Mouse (Mus musculus) spleen, embryonic (tissue): ENCODE data around the gene Zfp715.
"Not testable (repeated sequence)": the region's sequence is repeated elsewhere in the genome, so short reads cannot be mapped to it uniquely, and the experiment has no call there.

Experiments
- CTCF ChIA-PET: fragments of 350-600 bp; sonication (Branson Sonifier 250); formaldehyde crosslinking; loops from one replicate; lab custom pipeline; 2022; lab: Charles Lee

Gene Zfp715

DNA sequence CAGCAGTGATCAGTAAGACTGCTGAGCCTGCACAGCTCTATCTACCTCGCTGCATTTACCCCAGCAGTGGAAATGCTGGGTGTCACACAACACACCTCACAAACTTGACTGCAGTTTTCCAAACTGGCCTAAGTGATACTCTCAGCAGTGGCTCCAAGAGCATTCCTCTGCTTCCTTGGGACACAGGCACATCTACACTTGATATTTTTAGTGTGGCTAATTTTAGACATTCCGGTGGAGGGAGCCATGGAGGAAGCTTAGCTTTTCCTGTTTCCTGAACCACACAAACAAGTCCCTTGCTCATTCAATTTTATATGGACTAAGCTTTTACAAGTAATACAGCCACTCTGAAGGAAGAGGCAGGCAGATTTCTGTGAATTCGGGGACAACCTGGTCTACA is 7.9 kb downstream of the Zfp715 start:
- CTCF ChIA-PET = interaction anchor here (1.1 kb wide), 1 partner anchor 138 kb away, joined by 3 read pairs; the partner anchor contains the start of genes Etfb and Gm45233

DNA sequence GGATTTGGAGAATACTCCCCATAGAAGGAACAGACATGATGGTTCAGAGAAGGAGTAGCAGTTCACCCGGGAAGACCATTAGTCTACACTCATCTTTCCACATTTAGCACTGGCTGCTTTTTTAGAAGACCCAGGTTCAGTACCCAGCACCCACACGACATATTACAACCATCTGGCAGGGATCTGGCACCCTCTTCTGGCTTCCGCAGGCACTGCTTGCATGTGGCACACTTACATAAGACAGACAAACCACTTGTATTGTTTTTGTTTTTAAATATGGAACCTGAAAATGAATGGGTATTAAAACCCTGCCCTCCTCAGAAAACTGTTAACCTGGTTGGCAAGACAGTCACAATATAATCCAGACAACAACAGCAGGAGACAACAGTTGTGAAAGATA is 21.6 kb downstream of the Zfp715 start:
- CTCF ChIA-PET = no interaction called here

DNA sequence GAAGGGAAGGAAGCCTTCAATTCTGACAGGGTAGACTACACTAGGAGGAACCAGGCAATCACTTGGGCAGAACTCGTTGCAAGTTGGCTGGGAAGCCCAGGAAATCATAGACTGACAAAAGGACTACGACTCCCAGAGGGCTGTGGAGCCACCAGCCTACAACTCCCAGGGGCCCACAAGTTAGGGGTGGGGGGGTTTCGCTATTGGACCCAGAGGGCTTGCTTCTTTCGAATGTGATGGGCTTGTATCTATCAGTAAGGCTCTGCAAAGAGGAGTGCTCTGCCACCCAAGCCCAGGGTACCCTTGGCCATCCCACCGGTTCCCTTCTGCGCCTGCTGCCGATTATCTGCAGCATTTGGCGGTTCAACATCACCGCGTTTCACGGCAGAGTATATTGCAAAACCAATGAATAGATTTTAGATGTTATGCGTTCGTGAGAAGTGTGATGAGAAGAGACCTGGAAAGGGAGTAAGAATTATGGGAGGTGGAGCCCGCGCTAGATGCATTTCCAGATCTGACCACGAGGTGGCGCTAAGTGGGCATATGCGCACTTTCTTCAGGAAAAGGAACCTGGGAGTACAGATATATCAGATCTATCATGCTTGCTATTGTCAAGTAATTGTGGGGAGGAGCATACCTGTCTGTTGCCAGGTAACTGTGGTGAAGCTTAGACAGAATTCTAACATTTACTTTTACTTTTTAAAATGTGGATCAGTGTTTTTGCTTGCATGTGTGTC is 30.1 kb downstream of the Zfp715 start:
- CTCF ChIA-PET = interaction anchor here (0.6 kb wide), 2 partner anchors 141 to 170 kb away, joined by 4 to 5 read pairs; no protein-coding TSS in a partner anchor

DNA sequence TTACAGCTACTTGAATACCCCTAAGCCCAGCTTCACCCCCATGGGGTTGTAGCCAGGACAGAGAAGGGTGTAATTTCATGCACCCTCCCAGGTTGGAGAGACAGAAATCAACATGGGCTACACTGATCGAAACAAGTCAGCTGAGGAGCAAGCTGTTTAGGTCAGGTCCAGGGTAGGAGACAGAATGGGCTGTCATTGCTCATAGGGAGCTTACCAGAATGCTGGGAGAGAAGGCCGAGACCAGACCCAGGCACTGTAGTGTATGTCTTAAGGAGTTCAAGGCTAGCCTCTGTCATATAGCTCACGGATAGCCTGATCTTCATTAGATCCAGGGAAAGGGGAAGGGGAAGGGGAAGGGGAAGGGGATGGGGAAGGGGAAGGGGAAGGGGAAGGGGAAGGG is 30.6 kb downstream of the Zfp715 start:
- CTCF ChIA-PET = interaction anchor here (0.6 kb wide), 2 partner anchors 141 to 170 kb away, joined by 4 to 5 read pairs; no protein-coding TSS in a partner anchor

DNA sequence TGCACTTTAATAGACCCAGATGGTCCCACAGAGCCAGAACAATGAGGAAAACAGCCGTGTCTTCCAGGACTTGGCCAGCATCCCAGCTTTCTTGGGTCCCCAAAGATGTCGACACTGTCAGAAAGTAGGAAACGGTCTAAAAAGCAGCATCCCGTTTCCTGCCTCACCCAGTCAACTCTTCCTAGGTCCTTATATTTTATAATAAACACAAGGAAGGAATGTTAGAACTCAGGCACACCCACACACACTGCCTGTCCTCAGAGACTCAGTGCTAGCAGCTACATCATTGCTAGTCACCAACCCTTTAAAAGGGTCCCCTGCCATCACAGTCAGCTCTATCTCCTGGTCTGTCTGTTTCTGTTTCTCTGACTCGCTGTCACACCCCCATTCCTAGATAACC is 35.7 kb downstream of the Zfp715 start:
- CTCF ChIA-PET = no interaction called here

DNA sequence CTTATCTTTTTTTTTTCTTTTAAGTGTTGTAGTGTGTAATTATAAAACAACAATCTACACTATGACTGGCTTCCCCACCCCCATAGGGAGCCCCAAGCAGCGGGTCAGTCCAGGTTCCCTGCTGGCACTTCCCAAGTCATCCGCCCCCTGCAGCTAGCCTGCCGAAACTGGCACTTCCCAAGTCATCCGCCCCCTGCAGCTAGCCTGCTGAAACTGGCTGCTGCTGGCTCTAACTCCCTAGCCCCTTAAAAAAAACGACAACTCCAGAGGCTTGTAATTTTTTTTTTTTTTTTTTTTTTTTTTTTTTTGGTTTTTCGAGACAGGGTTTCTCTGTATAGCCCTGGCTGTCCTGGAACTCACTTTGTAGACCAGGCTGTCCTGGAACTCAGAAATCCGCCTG is 36.9 kb downstream of the Zfp715 start:
- CTCF ChIA-PET = not testable (repeated sequence)

DNA sequence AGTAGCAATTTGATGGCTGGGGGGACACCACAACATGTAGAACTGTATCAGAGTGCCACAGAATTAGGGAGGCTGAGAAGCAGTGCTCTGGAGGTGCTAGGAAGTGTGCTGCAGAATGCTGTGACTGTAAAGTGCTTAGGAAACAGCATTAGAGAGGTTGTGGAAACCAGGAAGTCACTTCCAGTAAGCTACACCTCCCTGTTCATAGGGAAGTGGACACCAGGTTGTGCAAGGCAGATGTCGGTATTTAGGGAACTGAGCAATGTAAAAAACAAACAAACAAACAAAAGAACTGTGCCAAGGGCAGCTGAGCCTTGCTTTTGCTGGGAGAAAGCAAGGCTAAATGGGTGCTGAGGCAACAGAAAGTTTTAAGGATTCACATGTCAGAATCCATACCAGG is 39.6 kb downstream of the Zfp715 start:
- CTCF ChIA-PET = no interaction called here

DNA sequence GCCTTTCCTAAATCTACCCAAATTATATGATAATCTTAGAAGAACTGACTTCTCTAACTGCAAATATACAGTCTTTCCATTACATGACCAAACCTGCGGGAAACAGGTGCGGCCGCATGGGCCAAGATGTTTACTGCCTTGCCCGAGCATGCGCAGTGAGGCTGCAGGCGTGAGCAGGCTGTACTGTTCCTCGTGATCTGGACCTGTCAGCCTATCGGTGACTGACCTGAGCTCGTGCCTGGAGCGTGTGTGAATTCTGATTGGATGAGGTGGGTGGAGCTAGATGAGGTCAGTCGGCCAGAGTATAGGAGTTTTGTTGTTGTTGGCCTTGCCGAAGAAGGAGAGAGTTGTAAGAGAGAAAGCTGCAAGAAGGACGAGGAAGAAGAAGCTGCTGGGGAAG is 45.7 kb downstream of the Zfp715 start:
- CTCF ChIA-PET = not testable (repeated sequence)

DNA sequence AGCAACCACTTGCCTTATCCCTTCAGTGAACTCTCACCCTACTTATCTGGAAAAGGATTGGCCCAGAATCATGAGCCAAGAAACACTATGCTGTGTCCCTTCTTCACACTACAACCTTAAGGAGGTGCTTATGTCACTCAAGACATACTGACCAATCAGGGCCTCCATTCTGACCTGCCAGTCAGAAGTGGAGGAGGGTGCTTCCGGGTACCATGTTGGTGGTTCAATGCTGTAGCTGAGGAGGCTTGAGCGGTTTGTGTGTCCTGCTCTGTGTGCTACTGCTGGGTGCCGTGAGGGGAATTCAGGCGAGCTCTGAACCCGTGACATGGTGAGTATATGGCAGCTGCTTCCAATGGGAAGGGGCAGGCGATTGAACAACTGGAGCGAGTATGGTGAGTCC is 59.6 kb downstream of the Zfp715 start:
- CTCF ChIA-PET = no interaction called here

DNA sequence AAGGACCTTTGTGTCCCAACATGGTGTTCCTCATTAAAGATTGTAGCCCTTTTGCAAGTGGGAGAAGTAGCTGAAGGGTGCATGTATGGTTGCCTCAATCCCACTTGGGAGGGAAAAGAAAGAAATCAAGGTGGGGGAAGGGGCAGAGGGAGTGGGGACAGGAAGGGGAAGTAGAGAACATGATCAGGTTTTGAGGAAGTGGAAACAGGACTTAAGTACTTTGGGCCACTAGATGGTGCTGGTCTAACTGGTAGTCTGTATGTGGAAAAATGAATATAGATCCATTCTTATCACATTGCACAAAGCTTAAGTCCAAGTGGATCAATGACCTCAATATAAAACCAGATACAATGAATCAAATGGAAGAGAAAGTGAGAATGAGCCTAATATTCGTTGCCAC is 62.4 kb downstream of the Zfp715 start:
- CTCF ChIA-PET = not testable (repeated sequence)
